Mouse (Mus musculus) spleen, adult 10 weeks (tissue): Measurements from ENCODE around the gene Zfp386. TPM values are rescaled to one million over a fixed set of nuclear protein-coding genes. Genes with fewer than 3 reads are reported as not detected.

Experiments used
- polyA plus RNA-seq: library from polyadenylated mRNA; stranded (reverse); fragments of 350-450 nt; fragmentation: Illumina TruSeq; extraction: RNeasy Lipid Tissue Mini Kit (QIAGEN cat#74804); gene quantifications from one replicate; pipeline ENCODE4 v1.2.3, GENCODE M21; 2015; ENCODE audit warnings: low replicate concordance; ENCODE audit not compliant: insufficient read depth

The Zfp386 gene
- polyA plus RNA-seq, result 41.5 TPM

DNA sequence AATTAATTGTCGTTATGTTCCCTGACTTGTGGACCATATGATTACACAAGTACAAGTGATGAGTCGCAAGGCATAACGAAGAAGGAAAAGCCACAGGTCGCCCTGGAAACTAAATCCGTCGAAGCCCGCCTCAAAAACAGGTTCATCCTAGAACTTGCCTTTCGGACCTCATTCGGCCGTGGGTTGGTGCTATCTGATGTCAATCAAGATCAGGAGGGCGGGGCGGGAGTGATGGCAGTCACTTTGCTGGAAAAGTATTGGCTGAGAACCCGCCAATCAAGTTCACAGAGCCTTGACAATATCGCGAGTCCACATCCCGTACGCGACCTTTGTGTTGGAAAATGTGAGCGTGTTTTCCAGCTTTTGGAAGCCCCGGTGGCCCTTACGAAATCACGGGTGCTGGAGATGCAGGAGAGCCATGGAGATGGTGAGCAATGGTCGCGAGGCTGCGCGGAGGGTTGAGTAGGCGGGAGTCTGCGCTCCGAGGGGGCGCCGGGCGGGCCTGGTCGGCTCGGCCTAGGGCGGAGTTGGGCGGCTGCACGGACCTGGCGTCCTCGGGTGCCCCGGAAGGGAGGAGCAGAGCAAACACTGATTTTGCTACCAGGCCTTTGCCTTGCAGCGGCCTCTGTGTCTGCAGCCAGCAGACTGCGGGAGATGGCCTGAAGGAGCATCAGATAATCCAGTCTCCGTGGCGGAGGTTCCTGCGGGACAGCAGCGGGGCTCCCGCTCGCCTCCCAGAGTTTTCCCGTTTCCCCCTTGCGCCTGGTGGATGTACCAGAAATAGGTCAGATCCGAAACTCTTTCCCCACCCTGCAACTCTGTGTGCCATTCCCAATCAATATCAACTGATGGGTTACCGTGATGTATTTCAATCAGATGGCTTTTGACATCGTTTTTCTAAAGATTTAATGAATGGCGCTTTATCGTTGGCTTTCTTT lies at the start of gene Zfp386:
Zfp386 (plus strand) TSS at position 285 of the 938 bp plus-strand sequence.

GRCm38 (mm10) chr12:116077074-116077854 lies 29.7 kb downstream of the Zfp386 start, which contains the start of gene Vipr2:
Vipr2 (plus strand) TSS chr12:116077726.

Other genes with a start within 250 kb of the Zfp386 start
- gene Vipr2, start 30.0 kb downstream of the Zfp386 start, polyA plus RNA-seq, result 0.36 TPM
- 3.7 TPM for gene Wdr60, start 215.3 kb downstream of the Zfp386 start, polyA plus RNA-seq
- not detected for gene Gm11027, start 227.7 kb downstream of the Zfp386 start, polyA plus RNA-seq
- gene Esyt2, start 233.5 kb downstream of the Zfp386 start, polyA plus RNA-seq, result 85.3 TPM